Mouse (Mus musculus): ENCODE results near the gene Ggnbp2. TPM values are rescaled to one million over a fixed set of nuclear protein-coding genes. Genes with fewer than 3 reads are reported as not detected.

Ggnbp2 gene
- total RNA-seq, 2 experiments from 2014 or later = 80.6 to 88.2 TPM

Small RNAs within 50 kb of the gene (microRNA-seq; reads per million reads assigned to microRNA genes)
- gene Gm23564 = 0 reads per million in 2 experiments

Other genes with a start within 250 kb of the Ggnbp2 start
- gene Mrm1, start 51.3 kb downstream of the Ggnbp2 start, total RNA-seq (2021) = 10 to 100 TPM in 1 of 2 experiments, 1 to 10 TPM in 1; 9.0 to 13.0 TPM
- gene Dhrs11, start 41.8 kb downstream of the Ggnbp2 start, total RNA-seq (2021) = 1 to 10 TPM; 5.3 to 5.8 TPM
- gene Myo19, start 9.3 kb upstream of the Ggnbp2 start, total RNA-seq (2021) = 1 to 10 TPM; 7.4 to 7.9 TPM
- gene Pigw, start 9.5 kb upstream of the Ggnbp2 start, total RNA-seq (2021) = 1 to 10 TPM; 7.1 to 7.5 TPM
- gene Znhit3, start 45.5 kb upstream of the Ggnbp2 start, total RNA-seq (2021) = 10 to 100 TPM; 29.3 to 30.0 TPM
- 10 to 100 TPM; 65.3 to 71.2 TPM for gene Car4, start 87.0 kb upstream of the Ggnbp2 start, total RNA-seq (2021)

All from layer of hippocampus, adult 18-20 months (tissue).